Mouse (Mus musculus): ENCODE data around the gene Hist1h1e.
A peak's percentile ranks its signal among the peaks of the same experiment; 100 is the strongest.

GRCm38 (mm10) chr13:23571022-23571503 lies 51.3 kb downstream of the Hist1h1e start, which contains the start of the genes Hist1h2ae and Hist1h2bg:
- peak; percentile 74 for TF ChIP-seq POLR2A (IDR thresholded peaks at IDR 0.05; ENCODE audit: borderline replicate concordance, control insufficient read depth, low read depth, low read length)
- no peak for TF ChIP-seq CTCF (IDR thresholded peaks at IDR 0.05; ENCODE audit: control insufficient read depth, insufficient read depth, low read length)

All from bone marrow, adult 2 months (tissue).